Mouse (Mus musculus) lung, embryonic 16.5 days (tissue): Measurements from ENCODE around the gene Rhoq. TPM values are rescaled to one million over a fixed set of nuclear protein-coding genes. Genes with fewer than 3 reads are reported as not detected.

Experiments
- ATAC-seq: fragments of 200-750 bp; cut with Nextera tagmentation; 2 replicates; pipeline ENCODE4 v1.8.0; 2017; ENCODE audit warnings: low read depth, mild to moderate bottlenecking, moderate library complexity
- H3K27ac ChIP-seq: fragments of 300-500 bp; sonication (generic); 2 replicates; pipeline ENCODE4 v1.5.1; 2014; ENCODE audit warnings: mild to moderate bottlenecking, control low read depth, low read length
- H3K27me3 ChIP-seq: fragments of 300-500 bp; sonication (generic); 2 replicates; pipeline ENCODE4 v1.6.1; 2014; ENCODE audit warnings: low read depth, low read length, mixed read lengths; ENCODE audit not compliant: control insufficient read depth, insufficient read depth
- H3K36me3 ChIP-seq: fragments of 300-500 bp; sonication (generic); 2 replicates; pipeline ENCODE4 v1.6.1; 2014; ENCODE audit warnings: low read length; ENCODE audit not compliant: control insufficient read depth, insufficient read depth
- H3K4me1 ChIP-seq: fragments of 300-500 bp; sonication (generic); replicated peaks from 2 replicates; pipeline ENCODE4 v1.6.1; 2014; ENCODE audit warnings: low read length, mixed read lengths; ENCODE audit not compliant: control insufficient read depth, insufficient read depth
- H3K4me2 ChIP-seq: fragments of 300-500 bp; sonication (generic); 2 replicates; pipeline ENCODE4 v1.6.1; 2014; ENCODE audit warnings: low read depth, low read length, control low read depth
- H3K4me3 ChIP-seq: fragments of 300-500 bp; sonication (generic); 2 replicates; pipeline ENCODE4 v1.5.1; 2014; ENCODE audit warnings: mild to moderate bottlenecking, low read length, control low read depth
- H3K9ac ChIP-seq: fragments of 300-500 bp; sonication (generic); 2 replicates; pipeline ENCODE4 v1.6.1; 2014; ENCODE audit warnings: low read length, control low read depth
- H3K9me3 ChIP-seq: fragments of 300-500 bp; sonication (generic); 2 replicates; pipeline ENCODE4 v1.6.1; 2016; ENCODE audit warnings: low read length; ENCODE audit not compliant: control insufficient read depth
- WGBS: fragments of 180-500 bp; shearing (Covaris S2); extraction: QIAGEN DNeasy Blood & Tissue Kit; methylation state at CpG from one replicate; pipeline ENCODE4 v1.1.7; 2014; 5-methylcytosine and 5-hydroxymethylcytosine counted together
- polyA plus RNA-seq: library from polyadenylated mRNA; unstranded; fragments of >200 nt; fragmentation: Nextera tagmentation; extraction: Ambion mirVana; gene quantifications from 2 replicates; pipeline ENCODE4 v1.2.1, GENCODE M21; 2015

Rhoq gene
- polyA plus RNA-seq, 1 experiment from 2014 or later = 11.2 TPM

GRCm38 (mm10) chr17:87044364-87044763 lies 81.5 kb downstream of the Rhoq start:
- H3K27ac ChIP-seq = no peak overlapping the region
- no peaks in the 10 kb centered on the region for H3K36me3 ChIP-seq
- H3K9me3 ChIP-seq = no peaks in the 10 kb centered on the region
- 2% methylated on average over 15 of the region's 15 CpGs for WGBS
- H3K4me2 ChIP-seq = no peak overlapping the region
- no peak overlapping the region for H3K9ac ChIP-seq
- no peak overlapping the region for H3K4me3 ChIP-seq
- H3K4me1 ChIP-seq = no peaks in the 10 kb centered on the region; the same call in 1 of the 2 replicates
- ATAC-seq = peak; percentile 85
- H3K27me3 ChIP-seq = no peaks in the 10 kb centered on the region

DNA sequence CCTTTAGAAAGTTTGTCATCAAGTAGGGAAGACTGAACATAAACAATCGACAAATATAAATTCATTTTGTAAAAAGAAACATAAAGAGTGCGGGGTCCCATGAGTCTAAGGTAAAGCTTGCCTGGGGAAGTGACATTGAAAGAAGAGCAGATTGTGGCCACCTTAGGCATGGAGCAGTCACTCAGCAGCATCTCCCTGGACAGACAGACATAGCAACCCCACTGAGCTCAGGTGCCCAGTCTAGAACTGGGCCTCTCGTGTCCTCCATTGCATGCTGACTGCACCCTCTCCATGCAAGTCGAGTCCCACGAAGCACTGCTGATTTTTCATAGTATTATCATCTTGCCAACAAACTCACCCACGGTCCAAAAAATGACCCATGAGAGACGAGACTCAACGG lies 81.9 kb downstream of the Rhoq start:
- 75% methylated on average over 8 of the region's 8 CpGs for WGBS
- Histone ChIP-seq H3K27me3 (no peaks in the 10 kb centered on the region), H3K4me2 (no peak overlapping the region), H3K4me3 (no peak overlapping the region), H3K4me1 (no peaks in the 10 kb centered on the region; the same call in 1 of the 2 replicates), H3K36me3 (no peaks in the 10 kb centered on the region), H3K27ac (no peak overlapping the region), H3K9ac (no peak overlapping the region), H3K9me3 (no peaks in the 10 kb centered on the region)
- no peak for ATAC-seq

Other genes with a start within 250 kb of the Rhoq start
- gene Epas1, start 209.4 kb upstream of the Rhoq start, polyA plus RNA-seq = 13.7 and 14.5 TPM in 2 replicates
- gene Tmem247, start 45.7 kb upstream of the Rhoq start, polyA plus RNA-seq = not detected in 2 replicates
- not detected in 2 replicates for gene Atp6v1e2, start 15.2 kb upstream of the Rhoq start, polyA plus RNA-seq
- 30.5 and 31.0 TPM in 2 replicates for gene Pigf, start 62.3 kb downstream of the Rhoq start, polyA plus RNA-seq
- 133 and 138 TPM in 2 replicates for gene Cript, start 62.5 kb downstream of the Rhoq start, polyA plus RNA-seq
- gene Socs5, start 144.6 kb downstream of the Rhoq start, polyA plus RNA-seq = 10.5 and 11.6 TPM in 2 replicates